Mouse (Mus musculus): ENCODE data around the gene Slc26a3.

The Slc26a3 gene

GRCm38 (mm10) chr12:31513724-31514503, 123.2 kb downstream of the Slc26a3 start:
- DNase-seq (ENCODE audit: low spot score in 2 of 2) = no peak

- no peak for DNase-seq (ENCODE audit: low spot score in 2 of 2)
Measured at GRCm38 (mm10) chr12:31520119-31520518, 129.4 kb downstream of the Slc26a3 start.

- DNase-seq (ENCODE audit: low spot score in 2 of 2) = no peak
Measured at GRCm38 (mm10) chr12:31521371-31521770, 130.7 kb downstream of the Slc26a3 start.
